Mouse (Mus musculus) inflammation-experienced regulatory T-cells, adult 6 months (primary cell): ENCODE results near the gene Hist1h2af. TPM values are rescaled to one million over a fixed set of nuclear protein-coding genes. Genes with fewer than 3 reads are reported as not detected.
"Not testable (repeated sequence)": the region's sequence is repeated elsewhere in the genome, so short reads cannot be mapped to it uniquely, and the experiment has no call there.

Source experiments
- ATAC-seq: one replicate; pipeline ENCODE4 v1.8.0; 2017
- polyA plus RNA-seq, 3 experiments: library from polyadenylated mRNA; unstranded; fragments of 100-300 nt; shearing (Covaris generic); gene quantifications; one replicate each; pipeline ENCODE4 v1.2.1; 2017

Gene Hist1h2af
- polyA plus RNA-seq, 3 experiments from 2014 or later = not detected

- ATAC-seq = no peak
Measured at GRCm38 (mm10) chr13:23536076-23536822, 2.5 kb downstream of the Hist1h2af start.

GRCm38 (mm10) chr13:23537006-23537710 is 3.5 kb downstream of the Hist1h2af start:
- ATAC-seq = no peak

- no peak for ATAC-seq
Measured at GRCm38 (mm10) chr13:23538249-23538648, 4.5 kb downstream of the Hist1h2af start.

- ATAC-seq = not testable (repeated sequence)
Measured at GRCm38 (mm10) chr13:23539821-23540220, 6.1 kb downstream of the Hist1h2af start.

GRCm38 (mm10) chr13:23541497-23541896 is 7.8 kb downstream of the Hist1h2af start:
- ATAC-seq = no peak

- not testable (repeated sequence) for ATAC-seq
Measured at GRCm38 (mm10) chr13:23542225-23542980, 8.7 kb downstream of the Hist1h2af start.

- ATAC-seq = peak; percentile 90
Measured at GRCm38 (mm10) chr13:23542999-23543607, 9.4 kb downstream of the Hist1h2af start, which contains the start of gene Hist1h2bh. Hist1h2bh (minus strand) TSS chr13:23543392.

GRCm38 (mm10) chr13:23543965-23544786 is 10.5 kb downstream of the Hist1h2af start, which contains the start of gene Hist1h3f:
Hist1h3f (plus strand) TSS chr13:23544052.
- ATAC-seq = peak; percentile 83

- peak; percentile 2 for ATAC-seq
Measured at GRCm38 (mm10) chr13:23544787-23545120, 11.0 kb downstream of the Hist1h2af start.

- ATAC-seq = no peak
Measured at GRCm38 (mm10) chr13:23546694-23547093, 13.0 kb downstream of the Hist1h2af start.

GRCm38 (mm10) chr13:23550761-23551145 is 17.0 kb downstream of the Hist1h2af start:
- ATAC-seq = no peak

- peak; percentile 73 for ATAC-seq
Measured at GRCm38 (mm10) chr13:23551146-23551834, 17.6 kb downstream of the Hist1h2af start, which contains the start of gene Hist1h4f. Hist1h4f (minus strand) TSS chr13:23551648.

- no peak for ATAC-seq
Measured at GRCm38 (mm10) chr13:23551931-23552914, 18.5 kb downstream of the Hist1h2af start.

- no peak for ATAC-seq
Measured at GRCm38 (mm10) chr13:23552962-23553361, 19.3 kb downstream of the Hist1h2af start, which contains the start of gene Hist1h1d. Hist1h1d (plus strand) TSS chr13:23553262.

GRCm38 (mm10) chr13:23554393-23554792 is 20.7 kb downstream of the Hist1h2af start:
- no peak for ATAC-seq

GRCm38 (mm10) chr13:23554925-23555838 is 21.5 kb downstream of the Hist1h2af start:
- ATAC-seq = peak; percentile 66

GRCm38 (mm10) chr13:23555839-23556416 is 22.2 kb downstream of the Hist1h2af start:
- ATAC-seq = peak; percentile 67

GRCm38 (mm10) chr13:23556906-23557305 is 23.2 kb downstream of the Hist1h2af start:
- no peak for ATAC-seq
